Mouse (Mus musculus) lung, postnatal 10 days (tissue): ENCODE data around the gene Elovl2.
"Not testable (repeated sequence)": the region's sequence is repeated elsewhere in the genome, so short reads cannot be mapped to it uniquely, and the experiment has no call there.

Experiments
- DNase-seq: peaks from one replicate; pipeline ENCODE4 v3.0.0; 2021

Gene Elovl2

DNA sequence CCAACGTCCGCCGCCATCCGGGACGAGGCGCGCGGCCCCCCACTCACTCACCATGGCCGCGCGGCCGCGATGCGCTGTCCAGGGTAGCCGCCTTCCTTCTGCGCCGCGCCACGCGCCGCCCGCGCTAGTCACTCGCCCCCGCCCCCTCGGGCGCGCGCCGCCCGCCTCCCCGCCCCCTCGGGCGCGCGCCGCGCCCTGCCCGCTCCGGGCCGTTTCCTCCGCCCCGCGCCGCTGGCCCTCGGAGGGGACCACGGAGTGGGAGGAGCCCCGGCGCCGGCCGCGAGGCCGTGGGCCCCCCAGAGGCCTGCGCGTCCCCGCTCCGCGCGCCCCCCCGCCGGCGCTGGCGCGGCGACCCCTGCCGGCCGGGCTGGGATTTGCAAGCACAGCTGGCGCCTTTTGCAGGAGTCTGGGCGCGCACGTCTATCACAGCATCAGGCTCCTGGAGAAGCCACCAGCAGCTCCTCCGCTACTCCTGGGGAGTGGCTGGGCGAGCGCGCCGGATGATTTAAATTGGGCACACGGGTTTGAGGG lies at the start of gene Elovl2:
Gene Elovl2 (minus strand): TSS at position 102 of the 531 bp plus-strand sequence.
- DNase-seq: peak; percentile 82

DNA sequence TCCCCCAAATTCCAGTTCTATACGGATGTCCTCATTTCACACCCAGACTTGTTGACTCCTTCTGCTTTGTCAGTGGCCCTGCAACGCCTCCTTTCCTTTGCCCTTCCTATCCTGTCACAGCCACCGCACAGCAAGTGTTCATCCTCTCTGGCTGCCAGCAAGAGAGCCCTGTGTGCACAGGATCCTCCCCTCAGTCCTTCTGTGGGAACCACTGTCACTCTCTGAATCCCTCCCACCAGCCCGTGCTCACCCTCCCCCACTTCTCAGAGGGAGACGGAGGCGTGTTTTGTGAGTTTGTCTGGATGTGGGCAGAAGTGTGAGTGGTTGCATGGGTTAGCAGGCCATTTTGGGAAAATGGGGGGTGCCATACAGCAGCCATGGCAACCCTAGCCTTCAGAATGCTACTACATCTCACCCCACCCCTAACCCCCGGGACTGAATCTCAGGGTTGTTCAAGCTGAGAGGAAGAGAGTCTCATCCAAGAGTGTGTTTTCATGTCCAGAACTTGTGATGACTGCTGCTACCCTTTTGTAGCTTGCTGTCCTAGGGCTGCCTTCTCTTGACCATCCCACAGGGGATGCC lies 47.7 kb upstream of the Elovl2 start:
- peak; percentile 51 for DNase-seq

DNA sequence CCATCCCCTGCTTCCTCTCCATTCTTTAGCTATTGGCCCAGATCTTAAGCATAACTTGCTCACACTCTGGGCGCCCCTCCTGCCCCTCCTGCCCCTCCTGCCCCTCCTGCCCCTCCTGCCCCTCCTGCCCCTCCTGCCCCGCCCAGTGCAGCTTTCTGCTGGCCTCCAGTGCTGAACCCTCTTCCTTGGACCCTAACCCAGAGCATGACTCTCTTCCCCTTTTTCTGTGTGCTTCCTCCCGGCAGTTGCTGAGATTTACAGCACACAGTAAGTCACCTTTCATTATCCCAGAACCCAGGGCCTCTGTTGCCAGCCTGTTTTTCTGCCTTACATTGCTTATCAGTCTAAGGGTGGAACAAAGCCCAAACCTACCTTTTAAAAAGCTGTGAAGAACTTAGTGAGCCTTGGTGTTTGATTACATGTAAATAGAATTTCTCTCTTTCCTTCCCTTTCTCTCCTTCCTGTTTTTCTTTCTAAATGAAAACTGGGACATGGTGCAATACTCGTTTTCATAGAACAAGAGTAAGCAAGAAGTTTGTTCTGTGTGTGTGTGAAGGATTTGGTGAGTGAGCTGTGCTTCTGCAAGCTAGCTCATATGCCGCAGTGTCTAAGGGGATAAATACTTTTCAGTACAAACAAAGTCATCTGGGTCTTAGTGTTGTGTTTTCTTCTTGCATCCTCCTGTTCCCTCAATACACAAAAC lies 43.2 kb upstream of the Elovl2 start:
- no peak for DNase-seq

DNA sequence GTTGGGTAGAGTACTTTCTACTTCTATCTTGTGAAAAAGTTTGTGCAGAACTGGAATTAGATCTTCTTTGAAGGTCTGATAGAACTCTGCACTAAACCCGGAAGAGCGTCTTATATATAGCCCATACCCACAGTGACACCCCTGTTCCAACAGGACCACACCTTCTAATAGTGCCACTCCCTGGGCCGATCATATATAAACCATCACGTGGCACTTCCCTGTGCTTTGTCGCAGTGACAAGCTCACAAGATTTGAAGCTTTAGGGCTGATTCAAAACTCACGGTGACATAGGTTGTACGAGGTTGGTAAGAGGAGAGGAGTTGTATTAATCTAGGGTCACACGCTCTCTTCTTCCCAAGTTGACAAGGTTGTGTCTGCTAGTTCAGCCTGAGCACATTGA lies 41.4 kb upstream of the Elovl2 start:
- DNase-seq: not testable (repeated sequence)

DNA sequence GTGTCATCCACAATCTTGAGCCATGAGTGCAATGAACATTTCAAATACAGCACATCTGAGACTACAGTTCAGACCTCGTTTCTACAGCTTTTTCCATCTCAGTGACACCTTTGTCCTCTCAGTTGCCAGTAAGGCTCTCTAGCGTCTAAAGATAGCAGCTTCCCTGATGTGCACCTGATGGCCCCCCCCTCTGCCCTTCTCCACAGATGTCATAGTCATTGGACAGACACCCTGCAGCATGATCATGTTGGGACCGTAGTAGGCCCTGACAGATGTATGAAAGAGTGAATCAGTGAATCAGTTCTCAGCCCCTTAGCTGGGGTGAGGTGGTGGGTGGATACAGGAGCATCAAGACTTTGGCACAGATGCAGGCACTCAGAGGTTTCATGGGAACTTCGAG lies 37.6 kb upstream of the Elovl2 start:
- no peak for DNase-seq

DNA sequence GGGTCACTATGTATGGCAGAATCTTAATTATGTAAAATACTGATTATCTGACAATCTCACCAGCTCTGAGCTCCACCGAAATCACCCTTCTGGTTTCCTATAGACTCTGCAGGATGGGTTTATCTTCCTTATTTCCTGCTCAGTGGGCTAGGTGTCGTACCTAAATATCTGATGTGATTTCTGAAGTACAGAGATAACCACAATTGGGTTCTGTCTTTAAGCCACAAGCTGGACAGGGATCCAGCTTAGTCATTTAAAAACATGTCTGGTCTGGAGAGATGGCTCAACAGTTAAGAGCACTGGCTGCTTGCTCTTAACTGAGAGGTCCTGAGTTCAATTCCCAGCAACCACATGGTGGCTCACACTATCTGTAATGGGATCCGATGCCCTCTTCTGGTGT lies 36.8 kb upstream of the Elovl2 start:
- no peak for DNase-seq

DNA sequence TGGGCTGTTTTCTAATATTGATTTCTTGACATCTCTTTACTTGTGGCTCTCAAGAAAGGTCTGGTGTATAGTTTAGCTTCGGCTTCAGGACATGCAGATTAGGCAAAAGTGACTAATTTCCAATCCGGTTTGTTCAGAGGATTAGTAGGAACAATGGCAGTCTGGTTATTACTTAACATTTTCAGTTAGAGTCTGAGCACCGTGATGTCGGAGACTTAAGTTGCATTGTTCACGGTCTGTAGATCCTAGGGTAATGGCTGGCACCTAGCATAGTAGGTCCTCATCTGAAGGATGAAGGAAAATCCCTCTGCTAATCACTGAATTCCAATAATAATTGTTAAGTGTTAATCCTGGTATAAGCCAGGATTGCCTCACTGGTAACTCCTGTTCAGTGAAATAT lies 35.9 kb upstream of the Elovl2 start:
- no peak for DNase-seq

DNA sequence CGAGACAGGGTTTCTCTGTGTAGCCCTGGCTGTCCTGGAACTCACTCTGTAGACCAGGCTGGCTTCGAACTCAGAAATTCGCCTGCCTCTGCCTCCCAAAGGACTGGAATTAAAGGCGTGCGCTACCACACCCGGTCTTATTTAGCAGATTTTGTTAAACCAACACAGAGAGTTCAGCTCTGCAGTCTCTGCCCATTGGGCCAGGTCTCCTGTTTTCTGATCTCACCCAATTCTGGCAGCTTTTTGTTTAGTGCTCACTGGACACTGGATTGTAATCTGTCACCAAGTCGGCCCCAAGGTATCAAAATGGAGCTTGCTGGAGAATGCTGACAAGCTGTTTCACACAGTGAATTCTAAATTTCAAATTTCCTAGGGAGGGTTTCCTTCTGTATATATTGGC lies 32.5 kb upstream of the Elovl2 start:
- no peak for DNase-seq

DNA sequence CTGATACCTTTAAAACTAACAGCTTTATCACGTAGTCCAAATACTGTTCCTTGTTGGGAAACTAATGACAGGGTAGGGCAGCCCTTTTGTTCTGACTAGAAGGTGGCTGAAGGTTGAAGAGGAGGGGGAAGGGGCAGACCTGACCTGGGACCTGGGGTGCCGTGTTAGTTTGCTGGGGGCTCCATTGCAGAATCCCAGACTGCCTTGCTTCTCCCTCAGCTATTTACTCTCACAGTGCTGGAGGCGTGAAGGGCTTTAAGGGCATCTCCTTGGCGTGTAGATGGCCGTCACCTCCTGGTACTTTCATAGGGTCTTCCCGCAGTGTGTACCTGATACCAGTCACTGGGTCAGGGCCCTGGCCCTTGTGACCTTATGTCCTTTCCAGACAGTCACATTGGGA lies 31.9 kb upstream of the Elovl2 start:
- DNase-seq: no peak

DNA sequence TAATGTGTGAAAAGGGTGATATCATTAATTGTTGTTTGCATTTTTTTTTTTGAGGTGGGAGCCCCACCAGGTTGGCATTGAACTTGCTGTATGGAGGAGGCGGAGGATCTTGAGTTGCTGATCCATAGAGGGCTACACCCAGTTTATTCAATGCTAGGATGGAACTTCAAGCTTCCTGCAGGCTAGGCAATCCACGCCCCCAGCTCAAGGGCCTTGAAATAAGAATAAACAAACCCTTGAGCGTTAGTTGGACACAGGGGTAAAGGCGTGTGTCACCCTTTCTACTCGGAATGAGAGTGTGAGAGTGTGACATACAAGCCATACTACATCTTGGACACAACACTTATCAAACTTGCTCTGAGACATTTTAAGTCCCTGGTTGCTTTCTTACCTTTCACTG lies 31.5 kb upstream of the Elovl2 start:
- peak; percentile 47 for DNase-seq

DNA sequence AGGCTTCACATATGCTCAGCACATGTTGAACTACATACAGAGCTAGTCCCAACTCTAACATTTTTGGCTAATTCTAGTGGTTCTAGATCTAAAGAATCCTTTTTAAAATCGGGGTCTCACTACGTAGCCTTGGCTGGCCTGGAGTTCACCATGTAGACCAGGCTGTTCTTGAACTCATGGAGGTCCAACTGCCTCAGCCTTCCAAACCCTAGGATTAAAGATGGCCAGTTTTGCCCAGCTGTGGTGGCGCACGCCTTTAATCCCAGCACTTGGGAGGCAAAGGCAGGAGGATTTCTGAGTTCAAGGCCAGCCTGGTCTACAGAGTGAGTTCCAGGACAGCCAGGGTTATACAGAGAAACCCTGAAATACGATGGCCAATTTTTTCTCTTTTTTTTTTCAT lies 31.0 kb upstream of the Elovl2 start:
- DNase-seq: not testable (repeated sequence)

DNA sequence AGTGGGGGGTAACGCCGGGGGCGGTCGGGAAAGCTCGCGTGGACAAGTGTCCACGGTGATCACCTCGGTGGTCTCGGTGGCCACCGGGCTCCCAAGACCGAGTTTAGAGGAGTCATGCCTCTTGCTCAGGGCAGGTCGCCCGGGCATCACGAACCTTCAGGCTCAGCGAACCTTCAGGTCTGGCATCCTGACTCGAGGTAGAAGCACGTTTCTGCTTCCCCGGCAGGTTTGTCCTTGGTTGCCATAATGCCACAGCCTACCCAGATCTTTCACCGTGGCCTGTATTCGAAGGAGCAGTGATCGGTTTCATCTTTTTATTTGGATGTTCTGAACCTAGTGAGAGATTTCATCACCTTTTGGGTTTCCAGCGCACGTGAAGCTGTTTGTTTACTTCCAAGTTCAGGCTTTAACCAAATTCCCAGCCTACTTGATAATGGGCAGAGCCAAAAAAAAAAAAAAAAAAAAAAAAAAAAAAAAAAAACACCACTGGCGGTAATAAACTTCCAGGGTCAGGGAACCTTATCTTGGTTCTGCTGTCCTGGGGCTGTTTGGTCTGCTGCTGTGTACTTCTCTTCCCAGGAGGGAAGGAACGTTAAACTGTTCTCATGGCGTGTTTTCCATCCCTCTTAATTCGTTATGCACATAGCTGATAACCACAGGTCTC lies 30.2 kb upstream of the Elovl2 start:
- no peak for DNase-seq

DNA sequence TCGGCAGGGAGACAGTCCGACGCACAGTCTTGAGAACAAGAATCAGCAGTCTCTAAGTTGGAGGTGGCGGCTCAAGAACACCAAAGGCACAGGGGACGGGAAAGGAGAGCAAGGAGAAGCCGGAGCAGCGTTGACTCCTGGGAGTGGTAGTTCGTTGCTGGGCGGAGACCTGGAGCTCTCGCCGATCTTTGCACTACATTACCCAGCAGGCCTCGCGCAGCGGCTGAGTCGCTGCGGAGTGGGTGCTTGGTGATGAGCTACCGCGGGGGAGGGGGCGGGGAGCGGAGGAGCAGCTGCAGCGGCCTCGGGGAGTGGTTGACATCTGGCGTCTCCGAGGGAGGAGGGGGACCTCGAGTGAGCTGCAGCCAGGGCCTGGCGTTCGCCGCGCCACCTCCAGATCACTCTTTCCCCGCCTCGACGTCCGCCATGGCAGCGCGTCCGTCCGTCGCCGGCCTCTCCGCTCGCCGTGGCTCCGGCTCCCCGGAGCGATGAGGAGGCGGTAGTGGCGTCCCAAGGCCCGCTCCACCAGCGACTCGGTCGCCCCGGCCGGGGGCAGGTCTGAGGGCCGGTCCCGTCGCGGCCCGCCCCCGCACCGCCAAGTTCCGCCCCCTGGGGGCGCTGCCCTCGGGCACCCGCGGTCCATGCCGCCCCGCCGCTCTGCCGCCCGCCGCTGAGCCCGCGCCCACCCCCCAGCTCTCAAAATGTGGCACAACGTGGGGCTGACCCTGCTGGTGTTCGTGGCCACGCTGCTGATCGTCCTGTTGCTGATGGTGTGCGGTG lies 29.5 kb upstream of the Elovl2 start, which contains the start of gene Smim13:
Gene Smim13 (plus strand): TSS at position 307 of the 780 bp plus-strand sequence.
- DNase-seq: peak; percentile 97

DNA sequence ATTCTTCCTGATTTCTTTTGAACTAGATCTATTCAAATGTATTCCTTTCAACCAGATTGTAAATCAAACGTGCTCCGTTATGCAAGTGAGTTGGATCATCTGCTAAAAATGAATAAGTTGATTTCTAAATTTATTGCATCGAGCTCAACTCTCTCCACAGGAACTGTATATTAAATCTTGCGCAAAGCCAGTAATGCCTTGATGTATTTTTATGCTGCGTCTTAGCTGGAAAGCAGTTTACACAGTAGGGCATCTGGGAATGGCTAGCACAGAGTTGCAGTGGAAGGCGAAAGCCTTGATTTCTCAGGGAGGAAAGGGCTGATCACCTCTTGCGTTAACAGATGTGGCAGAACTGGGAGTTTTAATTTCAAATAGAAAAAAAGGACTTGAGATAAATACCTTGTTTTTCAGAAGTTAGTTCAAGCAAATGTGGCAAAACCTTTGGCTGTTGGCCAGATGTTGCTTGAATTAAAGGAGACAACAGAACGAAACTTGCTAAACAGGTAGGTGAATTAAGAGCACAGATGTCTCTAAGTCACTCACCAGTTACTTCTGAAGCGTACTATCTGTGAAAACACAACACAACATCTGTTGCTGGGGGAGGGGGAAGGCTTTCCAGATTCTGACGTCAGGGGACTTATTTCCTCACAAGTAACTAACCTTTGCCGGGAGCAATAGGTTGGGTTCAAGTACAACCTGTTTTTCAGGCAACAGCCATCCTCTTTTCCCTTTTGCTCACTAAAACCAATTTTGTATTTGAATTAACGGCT lies 28.7 kb upstream of the Elovl2 start:
- peak; percentile 46 for DNase-seq

DNA sequence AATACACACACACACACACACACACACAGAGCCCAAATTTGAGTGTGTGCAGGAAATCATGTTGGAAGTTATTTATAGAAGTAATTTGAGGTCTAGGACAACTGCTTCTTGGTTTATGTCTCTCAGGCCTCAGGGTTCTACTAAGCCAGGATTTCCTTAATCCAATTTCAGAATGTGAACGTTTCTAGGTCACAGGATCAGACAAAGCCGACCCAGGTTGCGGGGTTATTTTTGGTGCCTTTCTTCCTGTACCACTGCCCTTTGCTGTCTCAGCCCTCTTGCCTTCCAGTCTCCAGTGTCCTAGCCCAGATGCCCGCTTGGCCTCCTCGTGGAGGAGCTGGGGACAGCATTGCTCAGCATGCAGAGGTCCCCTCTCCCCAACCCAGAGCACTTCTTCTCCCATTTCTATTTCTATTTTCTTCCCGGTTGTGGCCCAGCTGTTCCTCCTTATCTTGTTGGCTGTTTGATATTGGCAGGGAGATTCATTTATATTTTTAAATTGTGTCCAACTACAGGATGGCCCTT lies 24.2 kb upstream of the Elovl2 start:
- no peak for DNase-seq

DNA sequence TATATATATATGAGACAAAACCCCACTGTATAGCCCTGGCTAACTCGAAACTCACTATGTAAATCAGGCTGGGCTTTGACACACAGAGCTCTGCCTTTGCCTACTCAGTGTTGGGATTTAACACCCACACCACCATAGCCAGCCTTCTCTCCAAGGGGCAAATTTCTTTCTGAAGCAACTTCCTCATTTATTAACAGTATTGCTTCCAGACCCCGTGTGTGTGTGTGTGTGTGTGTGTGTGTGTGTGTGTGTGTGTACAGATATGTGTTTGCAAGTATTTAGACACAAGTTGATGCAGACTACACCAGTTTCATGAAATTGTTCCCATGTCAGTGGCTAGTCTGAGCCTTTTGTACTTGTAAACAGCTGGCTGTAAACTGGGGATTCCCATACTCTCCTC lies 21.4 kb upstream of the Elovl2 start:
- no peak for DNase-seq

DNA sequence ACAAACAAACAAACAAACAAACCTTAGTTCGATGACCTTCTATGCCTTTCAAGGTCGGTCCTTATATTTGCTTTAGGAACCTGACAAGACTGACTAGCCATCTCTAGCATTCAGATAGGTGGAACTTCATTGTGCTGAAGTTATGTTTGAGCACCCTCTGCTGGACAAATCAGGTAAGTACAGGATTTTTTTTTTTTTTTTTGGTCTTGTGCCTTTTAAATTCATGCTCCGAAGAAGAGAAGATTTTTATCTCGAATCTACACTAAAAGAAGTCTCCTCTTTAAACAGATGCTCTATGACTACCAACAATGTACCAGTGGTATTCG lies 18.6 kb upstream of the Elovl2 start:
- peak; percentile 33 for DNase-seq

DNA sequence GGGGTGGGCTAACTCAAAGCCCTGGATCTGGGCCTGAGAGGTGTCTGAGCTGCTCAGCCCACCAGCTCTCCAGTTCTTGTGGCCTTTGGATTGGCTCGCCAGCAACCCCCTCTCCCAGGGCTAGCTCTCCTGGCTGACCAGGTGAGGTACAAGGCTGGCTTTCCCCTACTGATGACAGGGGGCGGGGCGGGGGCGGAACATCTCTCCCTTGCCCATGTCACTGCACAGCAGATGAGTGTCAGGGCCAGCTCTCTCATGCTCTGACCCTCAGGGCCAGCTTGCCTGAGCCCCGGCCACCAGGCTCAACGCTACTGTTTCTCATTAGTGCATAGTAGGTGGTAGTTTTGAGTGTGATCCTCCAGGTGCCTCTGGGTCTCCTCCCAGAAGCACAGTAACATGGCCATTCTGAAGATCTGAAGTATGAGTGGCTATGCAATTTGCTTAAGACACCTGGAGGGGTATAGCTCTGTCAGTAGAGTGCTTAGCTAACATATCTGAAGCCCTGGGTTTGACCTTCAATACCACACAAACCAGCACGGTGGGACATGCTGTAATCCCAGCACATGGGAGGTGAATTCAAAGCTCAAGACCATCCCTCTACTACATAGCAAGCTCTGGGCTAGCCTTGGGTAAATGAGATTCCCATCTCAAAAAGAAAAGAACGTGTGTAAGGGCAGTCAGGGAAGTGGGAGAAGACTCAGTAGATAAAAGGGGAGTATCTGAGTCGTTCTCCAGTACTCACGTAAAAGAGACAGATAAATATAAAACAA lies 18.0 kb upstream of the Elovl2 start:
- no peak for DNase-seq

DNA sequence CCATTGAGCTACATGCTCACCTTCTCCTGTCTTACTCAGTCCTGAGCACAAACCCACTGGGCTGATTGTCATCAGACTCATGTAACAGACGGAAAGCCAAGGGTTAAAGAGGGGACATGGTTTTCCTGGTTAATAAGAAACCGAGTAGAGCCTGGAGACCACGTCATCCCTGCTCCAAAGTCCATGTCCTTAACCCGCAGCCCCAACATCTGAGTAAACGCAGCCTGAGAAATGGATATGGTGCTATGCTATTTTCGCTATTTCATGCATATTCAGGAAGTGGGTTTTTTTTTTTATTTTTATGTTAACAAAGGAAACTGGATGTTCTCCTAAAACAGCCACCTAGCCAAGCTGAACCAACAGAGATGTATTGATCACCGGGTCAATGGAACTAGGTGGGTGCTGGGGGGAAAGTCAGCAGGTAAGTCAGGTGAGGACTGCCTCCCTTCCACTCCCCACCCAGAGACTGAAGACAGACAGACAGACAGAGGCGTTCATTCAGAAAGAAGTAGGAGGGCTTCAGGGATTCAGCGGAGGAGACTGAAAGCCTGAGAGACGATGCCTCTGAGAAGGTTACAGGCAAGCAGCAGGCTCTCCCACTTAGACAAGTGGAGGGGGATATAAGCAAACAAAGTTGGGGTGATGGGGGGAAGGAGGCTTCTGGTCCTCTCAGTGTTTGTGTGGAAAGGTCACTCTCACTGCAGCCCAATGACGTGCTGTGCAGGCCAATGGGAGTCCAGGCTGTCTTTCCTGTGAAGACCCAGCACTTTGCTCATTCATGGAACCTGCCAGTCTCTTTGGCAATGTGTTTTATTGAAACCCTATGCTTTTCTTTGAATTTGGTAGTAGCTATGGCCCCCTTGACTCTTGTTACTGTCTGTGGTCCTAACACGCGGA lies 15.9 kb upstream of the Elovl2 start:
- DNase-seq: no peak

DNA sequence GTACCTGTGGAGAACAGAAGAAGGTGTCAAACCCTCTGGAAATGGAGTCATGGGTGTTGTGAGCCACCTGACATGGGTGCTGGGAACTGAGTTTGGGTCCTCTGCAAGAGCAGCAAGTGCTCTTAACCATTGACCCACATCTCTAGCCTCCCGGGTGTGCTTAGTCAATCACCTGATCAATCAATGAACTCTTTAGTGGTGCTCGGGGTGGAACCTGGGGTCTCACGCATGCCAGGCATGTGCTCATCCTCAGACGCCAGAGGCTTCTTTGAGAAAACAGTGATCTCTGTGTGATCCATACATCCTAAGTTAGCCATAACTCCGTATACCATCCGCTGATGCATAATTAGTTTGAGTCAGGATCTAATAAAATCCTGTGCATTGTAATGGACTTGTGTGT lies 15.0 kb upstream of the Elovl2 start:
- no peak for DNase-seq
